Mouse (Mus musculus): ENCODE measurements around the gene 2010111I01Rik. TPM values are rescaled to one million over a fixed set of nuclear protein-coding genes. Genes with fewer than 3 reads are reported as not detected.

The 2010111I01Rik gene
- total and polyA plus RNA-seq, 3 experiments, result 26.3 to 32.7 TPM; not detected in 1

DNA sequence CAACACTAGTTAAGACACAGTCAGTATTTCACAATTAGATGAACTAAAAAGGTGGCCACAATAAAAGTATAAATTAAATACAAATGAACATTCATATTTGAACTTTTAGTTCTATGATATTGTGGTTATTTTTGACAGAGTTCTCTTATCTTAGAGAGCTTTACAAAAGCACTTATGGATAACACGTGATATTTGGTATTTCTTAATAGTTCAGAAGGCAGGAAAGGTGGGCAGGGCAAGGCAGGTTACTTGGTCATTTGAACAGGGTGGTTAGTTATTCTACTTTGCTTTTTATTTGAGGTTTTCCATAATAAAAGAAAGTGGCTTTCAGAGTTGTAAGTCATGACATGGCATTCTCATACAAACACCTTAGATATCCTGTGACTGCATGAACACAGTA, 233.3 kb downstream of the 2010111I01Rik start:
- H3K79me2 ChIP-seq (ENCODE audit: control insufficient read depth, insufficient read depth, low read length, poor library complexity), result no peaks in the 10 kb centered on the region
- no peak overlapping the region for H3K9ac ChIP-seq (ENCODE audit: control insufficient read depth, low read depth, low read length, poor library complexity, severe bottlenecking)
- no peaks in the 10 kb centered on the region for H3K27me3 ChIP-seq (ENCODE audit: control insufficient read depth in 1 of 2, insufficient read depth in 2 of 2, low read length in 2 of 2)
- no peak overlapping the region for H3K27ac ChIP-seq (ENCODE audit: control insufficient read depth, low read depth, low read length)
- H3K36me3 ChIP-seq (ENCODE audit: control insufficient read depth in 1 of 2, insufficient read depth in 2 of 2, low read length in 2 of 2), result no peaks in the 10 kb centered on the region
- TF ChIP-seq SIN3A (IDR thresholded peaks at IDR 0.05; ENCODE audit: low read length), result no peak
- no peak for TF ChIP-seq JUND (IDR thresholded peaks at IDR 0.05; ENCODE audit: low read depth, low read length)
- no peak for TF ChIP-seq MYC (IDR thresholded peaks at IDR 0.05; ENCODE audit: low read depth, low read length)
- no peak for TF ChIP-seq CHD2 (IDR thresholded peaks at IDR 0.05; ENCODE audit: low read length)
- TF ChIP-seq TBP (IDR thresholded peaks at IDR 0.05; ENCODE audit: low read depth, low read length), result no peak
- no peak for TF ChIP-seq HCFC1 (IDR thresholded peaks at IDR 0.05; ENCODE audit: low read depth, low read length)
- no peak for TF ChIP-seq ZC3H11A (IDR thresholded peaks at IDR 0.05; ENCODE audit: low read depth, low read length)
- TF ChIP-seq ZKSCAN1 (IDR thresholded peaks at IDR 0.05; ENCODE audit: low read depth, low read length), result no peak
- H3K4me3 ChIP-seq (ENCODE audit: control insufficient read depth in 1 of 2, insufficient read depth in 1 of 2, low read depth in 2 of 2, low read length in 2 of 2), result no peak overlapping the region
- no peaks in the 10 kb centered on the region for H3K9me3 ChIP-seq (replicated peaks; ENCODE audit: insufficient read depth, low read length)
- no peak for DNase-seq (ENCODE audit: low read depth, low spot score)
- H3K4me1 ChIP-seq (ENCODE audit: control insufficient read depth in 1 of 2, insufficient read depth in 2 of 2, low read length in 2 of 2), result no peaks in the 10 kb centered on the region

DNA sequence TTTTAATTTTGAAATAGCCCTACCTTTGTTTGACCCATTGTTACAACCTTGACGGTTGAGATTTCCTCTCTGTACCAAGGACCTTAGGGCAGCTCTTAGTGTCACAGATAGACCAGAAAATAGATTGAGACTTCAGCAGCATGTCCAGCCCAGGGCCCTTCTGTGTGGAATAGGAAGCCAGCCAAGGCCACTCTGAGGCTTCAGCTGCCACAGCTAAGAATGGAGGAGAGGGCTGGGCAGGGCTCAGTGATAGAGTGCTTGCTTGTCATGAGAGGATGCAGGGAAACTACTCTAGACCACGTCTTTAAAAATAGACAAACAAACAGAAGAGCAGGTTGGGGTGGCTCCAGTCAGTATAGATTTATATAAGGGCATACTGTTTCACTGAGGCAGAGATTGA, 234.9 kb downstream of the 2010111I01Rik start:
- TF ChIP-seq TAL1 (IDR thresholded peaks at IDR 0.05; ENCODE audit: low read length) (no peak), SMC3 (IDR thresholded peaks at IDR 0.05; ENCODE audit: low read depth, low read length) (no peak), ZMIZ1 (IDR thresholded peaks at IDR 0.05; ENCODE audit: low read depth, low read length) (no peak), USF1 (IDR thresholded peaks at IDR 0.05; ENCODE audit: low read depth, low read length) (no peak), GABPA (IDR thresholded peaks at IDR 0.05; ENCODE audit: low read depth, low read length) (no peak), MAX (IDR thresholded peaks at IDR 0.05; ENCODE audit: low read length) (no peak), KAT2A (conservative IDR thresholded peaks at IDR 0.05; ENCODE audit: low read depth, low read length) (no peak), NRF1 (IDR thresholded peaks at IDR 0.05; ENCODE audit: insufficient read depth, low read depth, low read length, poor library complexity, severe bottlenecking) (no peak), MXI1 (IDR thresholded peaks at IDR 0.05; ENCODE audit: low read depth, low read length) (no peak), SIN3A (IDR thresholded peaks at IDR 0.05; ENCODE audit: low read length) (no peak), JUND (IDR thresholded peaks at IDR 0.05; ENCODE audit: low read depth, low read length) (no peak), CTCF (IDR thresholded peaks at IDR 0.05 in 2 of 3, conservative IDR thresholded peaks at IDR 0.05 in 1 of 3; ENCODE audit: control insufficient read depth in 1 of 3, insufficient read depth in 1 of 3, low read depth in 2 of 3, low read length in 3 of 3, poor library complexity in 1 of 3, severe bottlenecking in 1 of 3) (no peak), TBP (IDR thresholded peaks at IDR 0.05; ENCODE audit: low read depth, low read length) (no peak), ZNF384 (IDR thresholded peaks at IDR 0.05; ENCODE audit: low read depth, low read length) (no peak), POLR2AphosphoS2 (IDR thresholded peaks at IDR 0.05; ENCODE audit: low read length) (no peak)
- H3K9ac ChIP-seq (ENCODE audit: control insufficient read depth, low read depth, low read length, poor library complexity, severe bottlenecking), result no peak overlapping the region
- H3K27ac ChIP-seq (ENCODE audit: control insufficient read depth, low read depth, low read length), result no peak overlapping the region
- H3K27me3 ChIP-seq (ENCODE audit: control insufficient read depth in 1 of 2, insufficient read depth in 2 of 2, low read length in 2 of 2), result no peaks in the 10 kb centered on the region
- no peaks in the 10 kb centered on the region for H3K9me3 ChIP-seq (replicated peaks; ENCODE audit: insufficient read depth, low read length)
- no peaks in the 10 kb centered on the region for H3K36me3 ChIP-seq (ENCODE audit: control insufficient read depth in 1 of 2, insufficient read depth in 2 of 2, low read length in 2 of 2)
- no peaks in the 10 kb centered on the region for H3K4me1 ChIP-seq (ENCODE audit: control insufficient read depth in 1 of 2, insufficient read depth in 2 of 2, low read length in 2 of 2)
- no peak overlapping the region for H3K4me3 ChIP-seq (ENCODE audit: control insufficient read depth in 1 of 2, insufficient read depth in 1 of 2, low read depth in 2 of 2, low read length in 2 of 2)
- DNase-seq (ENCODE audit: low read depth, low spot score), result no peak
- H3K79me2 ChIP-seq (ENCODE audit: control insufficient read depth, insufficient read depth, low read length, poor library complexity), result no peaks in the 10 kb centered on the region

Data from MEL (cell line).